Mouse (Mus musculus) midbrain, embryonic 14.5 days (tissue): ENCODE results near the gene Carf. TPM values are rescaled to one million over a fixed set of nuclear protein-coding genes. Genes with fewer than 3 reads are reported as not detected.

Experiments used
- ATAC-seq: fragments of 200-750 bp; cut with Nextera tagmentation; 2 replicates; pipeline ENCODE4 v1.8.0; 2017; ENCODE audit warnings: moderate number of reproducible peaks, moderate library complexity; ENCODE audit not compliant: low FRiP score, low TSS enrichment
- DNase-seq: peaks from one replicate; pipeline ENCODE4 v3.0.0-alpha.2; 2015
- H3K27ac ChIP-seq: fragments of 300-500 bp; sonication (generic); replicated peaks from 2 replicates; pipeline ENCODE4 v1.5.1; 2014; ENCODE audit warnings: mild to moderate bottlenecking, low read depth, low read length, moderate library complexity
- H3K27me3 ChIP-seq: fragments of 300-500 bp; sonication (generic); 2 replicates; pipeline ENCODE4 v1.6.1; 2014; ENCODE audit warnings: low read length, control low read depth, mixed read lengths; ENCODE audit not compliant: control insufficient read depth, insufficient read depth
- H3K36me3 ChIP-seq: fragments of 300-500 bp; sonication (generic); 2 replicates; pipeline ENCODE4 v1.6.1; 2014; ENCODE audit warnings: low read length, control low read depth; ENCODE audit not compliant: control insufficient read depth, insufficient read depth
- H3K4me1 ChIP-seq: fragments of 300-500 bp; sonication (generic); 2 replicates; pipeline ENCODE4 v1.6.1; 2014; ENCODE audit warnings: mild to moderate bottlenecking, antibody characterized with exemption, low read length, control low read depth; ENCODE audit not compliant: control insufficient read depth, insufficient read depth
- H3K4me2 ChIP-seq: fragments of 300-500 bp; sonication (generic); 2 replicates; pipeline ENCODE4 v1.6.1; 2014; ENCODE audit warnings: mild to moderate bottlenecking, low read length, moderate library complexity
- H3K4me3 ChIP-seq: fragments of 300-500 bp; sonication (generic); replicated peaks from 2 replicates; pipeline ENCODE4 v1.5.1; 2014; ENCODE audit warnings: low read depth, low read length
- H3K9ac ChIP-seq: fragments of 300-500 bp; sonication (generic); replicated peaks from 2 replicates; pipeline ENCODE4 v1.6.1; 2014; ENCODE audit warnings: mild to moderate bottlenecking, low read length, moderate library complexity
- H3K9me3 ChIP-seq: fragments of 300-500 bp; sonication (generic); 2 replicates; pipeline ENCODE4 v1.6.1; 2016; ENCODE audit warnings: low read length, control low read depth, mixed read lengths; ENCODE audit not compliant: control insufficient read depth
- WGBS: fragments of 180-500 bp; shearing (Covaris S2); extraction: QIAGEN DNeasy Blood & Tissue Kit; methylation state at CpG from one replicate; pipeline ENCODE4 v1.1.7; 2014; 5-methylcytosine and 5-hydroxymethylcytosine counted together
- polyA plus RNA-seq: library from polyadenylated mRNA; unstranded; fragments of >200 nt; fragmentation: Nextera tagmentation; extraction: Ambion mirVana; gene quantifications from 2 replicates; pipeline ENCODE4 v1.2.1, GENCODE M21; 2014

Gene Carf
- polyA plus RNA-seq, 1 experiment from 2014 or later = 10.3 TPM

DNA sequence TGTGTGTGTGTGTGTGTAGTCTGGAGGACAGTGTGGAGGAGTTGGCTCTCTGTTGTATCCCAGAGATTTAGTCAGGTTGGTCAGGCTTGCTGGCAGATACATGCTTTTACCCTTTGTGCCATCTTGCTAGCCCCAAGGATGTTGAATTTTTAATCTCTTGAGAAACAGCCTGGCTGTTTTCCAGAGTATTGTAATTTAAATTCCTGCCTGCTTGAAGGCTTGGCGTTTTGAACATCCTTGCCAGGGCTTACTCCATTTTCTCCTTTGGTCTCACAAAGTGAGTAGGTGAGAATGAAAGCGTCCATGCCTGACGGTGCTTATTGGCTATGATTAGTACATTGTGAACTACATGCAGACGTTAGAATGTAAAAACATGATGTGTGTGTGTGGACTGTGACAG lies 101.0 kb downstream of the Carf start:
- H3K4me2 ChIP-seq = no peak overlapping the region
- DNase-seq (peak; percentile 38), ATAC-seq (no peak)
- no peak overlapping the region for H3K4me3 ChIP-seq
- H3K27ac ChIP-seq = no peak overlapping the region
- no peak overlapping the region for H3K9ac ChIP-seq
- WGBS = 55% methylated on average over 4 of the region's 4 CpGs
- H3K4me1 ChIP-seq = no peaks in the 10 kb centered on the region
- H3K27me3 ChIP-seq = no peaks in the 10 kb centered on the region
- H3K9me3 ChIP-seq = no peaks in the 10 kb centered on the region
- peaks cover 41% of the 10 kb centered on the region for H3K36me3 ChIP-seq

Other genes starting within 250 kb of the Carf start
- 58.0 and 65.6 TPM in 2 replicates for gene Fam117b, start 185.2 kb upstream of the Carf start, polyA plus RNA-seq
- 42.9 and 45.1 TPM in 2 replicates for gene Ica1l, start 55.1 kb upstream of the Carf start, polyA plus RNA-seq
- 45.0 and 50.6 TPM in 2 replicates for gene Wdr12, start 398 bp downstream of the Carf start, polyA plus RNA-seq
- 12.7 and 13.3 TPM in 2 replicates for gene Nbeal1, start 82.4 kb downstream of the Carf start, polyA plus RNA-seq
- 5.0 and 6.7 TPM in 2 replicates for gene Cyp20a1, start 245.1 kb downstream of the Carf start, polyA plus RNA-seq